Mouse (Mus musculus) gastrocnemius, adult 2 months (tissue): ENCODE measurements at regions not wholly inside any gene's neighbourhood (a gene's known extent, or its start where the extent isn't known, plus 50 kb on each side); places are given as distances from the start of the nearest gene placed in this dataset.
A peak's percentile ranks its signal among the peaks of the same experiment; 100 is the strongest.

Experiments
- DNase-seq: peaks from one replicate; pipeline ENCODE4 v3.0.0; 2022
- H3K27ac ChIP-seq: fragments of 200-600 bp; 2 replicates; pipeline ENCODE4 v1.8.1; 2022; ENCODE audit warnings: mild to moderate bottlenecking
- H3K4me3 ChIP-seq: fragments of 200-600 bp; 2 replicates; pipeline ENCODE4 v1.8.1; 2022; ENCODE audit warnings: mild to moderate bottlenecking, moderate library complexity
- CTCF ChIP-seq: fragments of 200-600 bp; IDR thresholded peaks from 2 replicates; pipeline ENCODE4 v1.8.1; 2022; ENCODE audit warnings: antibody characterized with exemption, mild to moderate bottlenecking, moderate library complexity
- intact Hi-C: fragments of 180-260 bp; cut with DNase I; formaldehyde crosslinking; loops from one replicate; pipeline ENCODE4 v1.15.1; 2025

- Histone ChIP-seq H3K4me3 (no peak overlapping the region), H3K27ac (no peak overlapping the region)
- TF ChIP-seq CTCF = no peak
- DNase-seq = no peak
- intact Hi-C loops = no loop called here
These were observed 203.1 kb downstream of the Pten start for GRCm38 (mm10) chr19:32960196-32960947.

GRCm38 (mm10) chr19:32961525-32961924, 204.2 kb downstream of the Pten start:
- Histone ChIP-seq H3K4me3 (no peak overlapping the region), H3K27ac (no peak overlapping the region)
- no peak for DNase-seq
- TF ChIP-seq CTCF = no peak
- intact Hi-C loops = no loop called here

- no peak for DNase-seq
- TF ChIP-seq CTCF = no peak
- intact Hi-C loops = no loop called here
- Histone ChIP-seq H3K27ac (no peak overlapping the region), H3K4me3 (no peak overlapping the region)
These were observed 206.7 kb downstream of the Pten start for GRCm38 (mm10) chr19:32963983-32964382.

GRCm38 (mm10) chr19:32965488-32965887, 208.2 kb downstream of the Pten start:
- TF ChIP-seq CTCF = no peak
- H3K27ac ChIP-seq = no peak overlapping the region
- no peak overlapping the region for H3K4me3 ChIP-seq
- intact Hi-C loops = no loop called here
- DNase-seq = no peak

GRCm38 (mm10) chr19:32969213-32969776, 212.0 kb downstream of the Pten start:
- intact Hi-C loops = no loop called here
- Histone ChIP-seq H3K4me3 (no peak overlapping the region), H3K27ac (no peak overlapping the region)
- TF ChIP-seq CTCF = no peak
- DNase-seq = no peak

- intact Hi-C loops = no loop called here
- no peak overlapping the region for H3K27ac ChIP-seq
- no peak for TF ChIP-seq CTCF
- no peak overlapping the region for H3K4me3 ChIP-seq
- no peak for DNase-seq
These were observed 214.8 kb downstream of the Pten start for GRCm38 (mm10) chr19:32972116-32972515.

GRCm38 (mm10) chr19:32973130-32973529, 215.8 kb downstream of the Pten start:
- intact Hi-C loops = no loop called here
- no peak overlapping the region for H3K27ac ChIP-seq
- TF ChIP-seq CTCF = no peak
- no peak overlapping the region for H3K4me3 ChIP-seq
- DNase-seq = no peak

- intact Hi-C loops = no loop called here
- H3K4me3 ChIP-seq = no peak overlapping the region
- peak overlapping the region; percentile 35; the same call in 1 of the 2 replicates for H3K27ac ChIP-seq
- no peak for TF ChIP-seq CTCF
- peak; percentile 83 for DNase-seq
These were observed 217.5 kb downstream of the Pten start for GRCm38 (mm10) chr19:32974778-32975240.

- no peak overlapping the region for H3K4me3 ChIP-seq
- no peak for DNase-seq
- intact Hi-C loops = no loop called here
- H3K27ac ChIP-seq = no peak overlapping the region; the same call in 1 of the 2 replicates
- no peak for TF ChIP-seq CTCF
These were observed 218.0 kb downstream of the Pten start for GRCm38 (mm10) chr19:32975303-32975702.

- no peak for TF ChIP-seq CTCF
- Histone ChIP-seq H3K27ac (no peak overlapping the region), H3K4me3 (no peak overlapping the region)
- no peak for DNase-seq
- intact Hi-C loops = no loop called here
These were observed 219.2 kb downstream of the Pten start for GRCm38 (mm10) chr19:32976507-32976906.

- intact Hi-C loops = no loop called here
- DNase-seq = no peak
- Histone ChIP-seq H3K27ac (no peak overlapping the region), H3K4me3 (no peak overlapping the region)
- TF ChIP-seq CTCF = no peak
These were observed 220.9 kb downstream of the Pten start for GRCm38 (mm10) chr19:32978037-32978745.

GRCm38 (mm10) chr19:32980142-32980541, 222.8 kb downstream of the Pten start:
- Histone ChIP-seq H3K4me3 (no peak overlapping the region), H3K27ac (no peak overlapping the region)
- no peak for DNase-seq
- intact Hi-C loops = no loop called here
- TF ChIP-seq CTCF = no peak

GRCm38 (mm10) chr19:32988713-32989112, 231.4 kb downstream of the Pten start:
- peak overlapping the region; percentile 10; the same call in 1 of the 2 replicates for H3K27ac ChIP-seq
- no peak for DNase-seq
- no peak for TF ChIP-seq CTCF
- intact Hi-C loops = no loop called here
- H3K4me3 ChIP-seq = no peak overlapping the region
